Mouse (Mus musculus): Measurements from ENCODE around the gene Nol4l.

Nol4l gene

DNA sequence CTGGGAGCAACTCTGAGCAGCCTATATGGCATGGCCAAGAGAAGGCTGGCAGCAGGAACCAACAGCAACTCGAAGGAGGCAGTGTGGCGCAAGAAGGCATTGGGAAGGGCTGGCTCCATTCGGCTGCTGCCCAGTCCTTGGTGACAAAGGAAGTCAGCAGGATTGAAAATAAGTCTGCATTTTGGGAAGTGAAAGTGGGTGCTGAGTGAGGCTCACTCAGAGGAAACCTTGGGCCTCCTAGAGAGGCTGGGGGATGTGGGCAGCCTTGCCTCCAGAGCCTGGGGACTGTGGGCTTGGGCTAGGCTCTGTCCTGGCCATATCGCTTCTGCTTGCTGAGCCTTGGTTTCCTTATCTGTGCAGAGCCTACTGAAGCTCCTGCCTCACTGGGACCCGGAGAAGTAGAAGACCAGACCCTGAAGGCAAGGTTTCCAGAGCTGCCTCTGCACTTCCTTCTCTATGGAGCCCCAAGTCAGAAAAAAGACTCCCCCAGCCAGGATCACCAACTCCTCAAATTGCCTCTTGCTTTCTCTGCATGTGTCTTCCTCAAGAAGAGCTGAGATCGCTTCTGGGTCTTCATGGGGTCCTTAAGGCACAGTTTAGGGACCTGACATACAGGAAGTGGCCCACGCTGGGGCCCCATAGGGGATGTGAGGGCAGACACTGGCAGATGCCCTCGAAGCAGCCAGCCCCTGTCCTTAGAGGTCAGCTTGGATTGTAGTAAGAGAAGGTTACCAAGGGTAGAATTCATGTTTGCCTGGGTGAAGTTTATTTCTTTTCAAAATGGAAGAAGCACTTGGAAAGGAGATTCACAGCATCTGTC, 14.3 kb upstream of the Nol4l start:
- no peak for DNase-seq (ENCODE audit: low spot score)

DNA sequence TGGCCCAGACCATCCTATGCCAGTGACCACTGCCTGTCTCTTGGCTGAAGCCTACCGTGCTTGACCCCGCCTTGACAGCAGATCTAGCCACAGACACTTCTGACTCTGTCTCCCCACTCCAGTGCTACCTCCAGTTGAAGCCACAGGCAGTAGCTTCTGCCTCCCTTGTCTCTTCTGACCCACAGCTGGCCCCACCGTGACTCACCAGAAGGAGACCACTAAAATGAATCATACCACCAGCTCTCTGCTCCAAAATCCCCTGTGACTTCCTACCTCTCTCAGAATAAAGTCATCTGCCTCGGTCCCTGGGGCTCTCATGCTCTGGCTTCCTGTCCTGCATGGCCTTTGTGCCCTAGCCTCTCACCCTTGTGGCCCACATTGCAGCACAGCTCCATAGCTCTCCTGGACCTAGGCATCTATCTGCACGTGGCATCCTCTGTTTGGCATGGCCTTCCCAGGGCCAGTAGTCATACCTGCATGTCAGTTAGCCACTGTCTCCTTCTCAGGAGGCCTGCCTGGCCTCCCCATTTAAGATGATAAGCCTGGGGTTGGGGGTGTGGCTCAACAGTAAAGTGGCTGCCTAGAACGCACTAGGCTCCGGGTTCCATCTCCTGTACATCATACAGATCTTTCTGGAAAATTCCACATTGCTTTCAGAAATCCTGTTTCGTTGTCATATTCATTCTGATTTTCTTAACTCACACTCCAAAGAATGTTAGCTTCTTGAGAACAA, 13.3 kb upstream of the Nol4l start:
- no peak for DNase-seq (ENCODE audit: low spot score)

DNA sequence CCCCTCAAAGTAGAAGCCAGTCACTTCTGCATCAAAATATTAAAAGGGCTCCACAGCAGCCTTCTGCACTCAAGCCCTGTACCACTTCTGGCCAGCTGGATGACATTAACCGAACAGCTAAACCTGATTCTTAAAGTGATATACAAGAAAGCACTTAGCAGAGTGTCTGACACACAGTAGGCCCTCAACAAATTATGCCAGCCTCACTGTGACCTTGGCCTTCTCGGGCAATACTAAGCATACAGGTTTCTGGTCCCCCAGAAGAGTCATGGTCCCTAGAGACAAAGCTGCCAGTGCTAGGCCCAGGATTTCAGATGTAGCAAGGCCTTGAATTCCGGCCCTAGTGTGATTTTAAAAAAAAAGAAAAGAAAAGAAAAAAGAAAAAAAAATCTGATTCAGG, 9.1 kb upstream of the Nol4l start:
- no peak for DNase-seq (ENCODE audit: low spot score)

DNA sequence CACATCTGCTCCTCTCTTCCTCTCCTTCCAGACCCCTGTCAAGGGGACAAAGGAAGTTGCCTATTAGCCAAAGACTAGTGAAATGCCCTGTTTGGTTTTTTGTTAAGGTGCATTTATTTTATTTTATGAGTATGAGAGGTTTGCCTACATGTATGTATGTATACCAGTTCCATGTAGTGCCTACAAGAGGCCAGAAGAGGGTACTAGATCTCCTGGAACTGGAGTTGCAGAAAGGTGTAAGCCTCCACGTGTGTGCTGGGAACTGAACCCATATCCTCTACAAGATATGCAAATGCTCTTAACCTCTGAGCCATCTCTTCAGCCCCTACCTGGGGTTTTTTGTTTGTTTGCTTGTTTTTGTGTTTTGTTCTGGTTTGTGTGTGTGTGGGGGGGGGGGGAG, 4.2 kb upstream of the Nol4l start:
- no peak for DNase-seq (ENCODE audit: low spot score)

DNA sequence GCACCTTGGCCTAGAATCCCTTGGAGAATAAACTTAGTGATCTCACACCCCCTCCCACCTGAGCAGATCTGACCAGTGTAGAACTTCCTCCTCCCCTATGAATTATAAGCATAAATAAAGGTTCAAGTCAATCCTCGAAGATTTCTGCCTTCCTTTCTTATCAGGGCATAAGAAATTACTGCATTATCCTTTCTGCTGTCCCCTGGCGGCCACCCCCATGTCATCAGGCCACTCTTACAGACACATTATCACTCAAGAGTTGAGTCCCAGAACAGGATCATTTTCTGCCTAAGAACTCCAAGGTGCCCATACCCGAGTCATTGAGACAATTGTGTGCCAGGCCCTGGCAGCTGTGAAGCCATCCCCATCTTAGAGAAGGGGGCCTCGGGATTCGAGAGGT, 1.2 kb upstream of the Nol4l start:
- no peak for DNase-seq (ENCODE audit: low spot score)

DNA sequence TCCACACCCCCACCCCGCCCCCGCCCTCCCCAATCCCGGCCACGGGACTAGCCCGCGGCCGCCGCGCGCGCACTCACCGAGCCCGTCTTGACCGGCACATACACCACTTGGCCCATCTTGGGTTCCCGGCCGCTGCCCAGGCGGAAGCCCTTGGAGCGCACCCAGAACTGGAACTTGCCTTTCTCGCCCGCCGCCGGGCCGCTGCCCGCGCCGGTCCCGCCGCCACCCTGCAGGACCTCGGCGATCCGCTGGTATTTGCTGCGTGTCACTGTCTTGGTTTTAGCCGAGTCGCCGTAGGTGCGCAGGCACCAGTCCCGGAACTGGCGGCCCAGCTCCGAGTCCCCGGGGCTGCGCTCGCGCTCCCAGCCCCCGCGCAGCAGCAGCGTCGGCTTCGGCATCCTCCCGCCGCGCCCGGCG, 398 bp downstream of the Nol4l start:
- DNase-seq (ENCODE audit: low spot score), result no peak

DNA sequence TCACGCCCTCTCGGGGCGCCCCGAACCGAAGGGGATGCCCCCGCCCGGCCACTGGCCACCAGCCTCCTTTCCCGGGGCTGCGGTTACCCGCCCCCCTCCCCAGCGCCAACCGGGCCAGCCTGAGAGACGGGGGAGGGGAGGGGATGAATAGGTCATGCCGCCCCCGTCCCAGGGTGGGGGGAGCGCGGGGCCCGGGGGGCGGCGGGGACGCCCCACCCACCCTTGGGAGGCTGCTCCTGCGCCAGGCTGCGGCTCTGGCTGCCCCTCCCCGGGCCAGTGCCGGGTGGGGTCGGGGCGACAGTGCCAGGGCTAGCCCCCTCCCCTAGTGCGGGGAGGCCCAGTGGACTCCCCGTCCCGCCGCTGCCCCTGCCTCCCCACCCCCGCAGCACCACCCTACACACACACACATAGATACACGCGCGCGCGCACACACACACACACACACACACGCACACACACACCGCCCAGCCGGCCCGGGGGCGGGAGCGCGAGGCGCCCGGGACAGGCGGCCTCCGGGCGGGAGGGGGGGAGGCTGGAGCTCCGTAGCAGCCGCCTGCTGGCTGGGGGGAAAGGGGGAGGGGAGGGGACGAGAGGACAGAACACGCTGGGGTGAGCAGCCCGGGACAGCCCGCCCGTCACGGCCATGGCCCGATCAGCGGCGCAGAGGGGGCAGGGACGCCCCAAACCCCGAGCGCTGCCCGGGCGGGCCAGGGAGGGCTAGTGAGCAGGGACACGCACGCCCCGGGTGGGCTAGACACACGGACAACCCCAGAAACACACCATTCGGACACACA, 1.0 kb downstream of the Nol4l start:
- DNase-seq (ENCODE audit: low spot score), result no peak

DNA sequence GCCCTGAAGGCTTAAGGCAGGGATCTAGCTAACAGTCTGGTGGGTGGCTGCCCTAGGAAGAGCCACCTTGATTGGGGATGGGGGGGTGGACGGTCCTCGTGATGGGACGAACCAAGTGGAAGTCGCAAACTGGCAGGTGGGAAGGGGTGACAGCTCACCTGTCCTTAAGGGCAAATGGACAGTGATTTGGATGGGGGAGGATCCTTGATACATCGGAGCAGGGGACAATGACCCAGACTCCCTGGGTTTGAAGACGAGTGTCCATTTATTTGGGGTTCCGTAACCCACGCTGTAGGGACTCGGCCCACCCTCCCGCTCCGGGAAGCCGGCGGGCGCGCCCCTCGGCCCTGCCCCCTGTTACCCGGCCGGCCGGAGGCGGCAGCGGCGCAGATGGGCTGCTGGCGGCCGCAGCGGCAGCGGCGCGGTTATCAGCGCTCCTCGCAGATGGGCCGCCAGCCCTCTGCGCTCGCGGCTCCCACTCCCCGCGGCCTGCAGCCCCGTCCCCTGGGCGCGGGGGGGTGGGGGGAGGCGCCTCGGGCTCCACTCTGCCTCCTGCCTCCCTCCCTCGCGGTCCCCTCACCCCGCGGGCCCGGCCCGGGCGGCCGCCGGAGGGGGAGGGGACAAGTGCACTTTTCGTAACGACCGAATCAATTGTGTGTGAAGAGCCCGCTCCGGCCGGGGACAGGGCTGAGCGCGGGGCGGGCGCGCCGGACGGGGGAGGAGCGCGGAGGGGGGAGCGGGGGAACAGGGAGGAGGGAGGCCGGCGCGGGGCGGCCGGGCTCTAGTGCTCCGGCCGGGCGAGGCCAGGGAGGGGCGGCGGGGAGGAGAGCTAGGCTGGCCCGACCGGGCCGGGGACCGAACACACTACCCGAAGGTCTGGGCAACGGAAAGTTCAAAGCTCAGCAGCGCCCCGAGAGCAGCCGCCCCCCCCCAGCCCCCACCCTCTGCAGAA, 1.9 kb downstream of the Nol4l start:
- DNase-seq (ENCODE audit: low spot score), result no peak

DNA sequence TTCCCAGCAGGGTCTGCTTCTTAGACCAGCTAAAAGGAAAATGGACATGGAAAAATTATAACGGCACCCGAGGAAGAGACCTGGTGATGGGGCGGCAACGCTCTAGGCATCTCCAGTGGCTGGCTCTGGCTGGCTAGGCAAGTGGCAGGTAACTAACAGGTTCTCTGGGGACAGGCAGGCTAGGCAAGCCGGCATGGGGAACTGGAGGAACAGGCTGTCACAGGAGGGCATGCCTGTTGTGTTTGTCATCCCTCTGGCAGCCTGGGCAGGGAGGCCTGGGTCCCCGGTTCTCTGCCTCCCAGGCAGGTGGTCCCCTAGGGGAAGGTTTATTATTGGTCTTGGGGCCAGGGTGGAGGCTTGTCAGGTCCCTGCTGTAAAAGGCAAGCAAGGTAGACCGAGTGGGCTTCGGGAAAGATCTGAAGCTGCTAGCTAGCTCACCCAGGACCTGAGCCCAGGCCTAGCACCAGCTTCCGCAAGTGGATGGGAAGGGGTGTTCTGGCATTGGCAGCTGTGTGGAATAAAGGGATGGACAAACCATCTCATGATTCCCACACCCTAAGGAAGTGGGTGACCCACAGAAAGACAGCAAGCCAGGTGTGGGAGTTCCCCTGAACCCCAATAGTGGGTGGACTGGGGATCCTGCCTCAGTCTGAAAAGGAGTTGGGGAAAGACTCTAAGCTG, 2.8 kb downstream of the Nol4l start:
- no peak for DNase-seq (ENCODE audit: low spot score)

DNA sequence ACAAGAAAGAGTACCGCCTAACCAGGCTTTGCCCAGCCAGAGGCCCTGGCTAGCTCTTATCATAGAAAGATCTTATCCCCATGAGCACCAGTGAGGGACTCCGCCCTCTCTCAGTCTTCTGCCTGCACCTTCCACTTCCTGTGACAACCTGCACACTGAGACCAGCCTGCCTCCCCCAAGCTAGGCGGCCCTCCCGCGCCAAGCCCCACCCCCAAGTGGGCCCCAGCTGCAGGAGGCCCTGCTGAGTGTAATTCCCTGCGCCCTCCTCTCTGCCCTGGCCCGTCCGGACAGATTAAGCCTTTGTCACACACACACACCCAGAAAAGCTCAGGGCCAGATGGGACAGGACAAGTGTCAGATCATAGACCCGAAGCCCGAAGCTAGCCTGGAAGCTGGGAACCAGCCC, 3.9 kb downstream of the Nol4l start:
- no peak for DNase-seq (ENCODE audit: low spot score)

DNA sequence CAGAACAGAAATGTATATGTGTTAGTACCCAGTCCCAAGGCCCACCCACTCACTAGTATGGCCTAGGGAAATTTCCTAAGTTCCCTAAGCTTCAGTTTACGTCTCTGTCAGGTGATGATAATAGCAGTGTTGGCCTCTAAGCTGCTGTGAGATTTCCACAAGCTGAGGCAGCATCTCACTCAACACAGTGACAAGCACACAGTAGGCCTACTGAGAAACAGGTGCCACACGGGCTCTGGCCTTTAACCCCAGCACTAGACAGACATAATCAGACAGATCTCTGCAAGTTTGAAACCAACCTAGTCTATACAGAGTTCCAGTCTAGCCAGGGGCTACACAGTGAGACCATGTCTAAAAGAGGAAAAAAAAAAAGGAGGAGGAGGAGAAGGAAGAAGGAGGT, 5.0 kb downstream of the Nol4l start:
- no peak for DNase-seq (ENCODE audit: low spot score)

DNA sequence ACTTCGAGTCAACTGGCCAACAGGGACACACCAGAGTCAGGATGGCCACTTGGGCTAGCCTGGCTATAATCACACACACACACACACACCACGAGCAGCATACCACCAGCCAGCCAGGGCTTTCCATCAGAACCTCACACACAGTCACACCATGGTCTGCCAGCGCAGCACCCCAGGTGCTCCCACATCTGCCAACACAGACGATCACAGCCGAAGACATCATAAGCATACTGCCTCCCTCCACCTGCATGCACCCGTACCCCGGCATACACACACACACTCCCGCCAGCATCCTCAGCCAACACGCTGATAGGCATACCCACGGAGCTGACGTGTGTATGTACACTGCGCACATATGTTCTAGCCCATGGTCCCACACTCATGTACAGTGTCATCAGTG, 6.1 kb downstream of the Nol4l start:
- no peak for DNase-seq (ENCODE audit: low spot score)

DNA sequence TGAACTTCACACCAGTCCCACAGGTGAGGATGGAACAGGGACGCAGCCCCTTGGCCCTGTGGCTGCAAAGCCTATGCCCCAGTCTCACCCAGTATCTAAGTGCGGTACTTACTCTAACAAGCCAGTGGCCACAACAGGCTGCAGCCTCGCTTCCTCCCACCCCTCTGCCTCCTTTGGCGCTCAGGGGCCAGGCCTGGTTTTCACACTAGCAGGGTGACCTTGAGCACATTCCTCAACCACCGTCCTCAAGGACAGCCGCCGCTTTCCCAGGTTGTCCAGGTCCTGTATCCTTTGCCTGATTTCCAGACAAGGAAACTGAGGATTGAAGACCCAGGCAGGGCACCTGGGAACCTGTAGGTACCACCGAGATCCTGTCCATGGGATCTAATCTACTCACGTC, 6.6 kb downstream of the Nol4l start:
- no peak for DNase-seq (ENCODE audit: low spot score)

DNA sequence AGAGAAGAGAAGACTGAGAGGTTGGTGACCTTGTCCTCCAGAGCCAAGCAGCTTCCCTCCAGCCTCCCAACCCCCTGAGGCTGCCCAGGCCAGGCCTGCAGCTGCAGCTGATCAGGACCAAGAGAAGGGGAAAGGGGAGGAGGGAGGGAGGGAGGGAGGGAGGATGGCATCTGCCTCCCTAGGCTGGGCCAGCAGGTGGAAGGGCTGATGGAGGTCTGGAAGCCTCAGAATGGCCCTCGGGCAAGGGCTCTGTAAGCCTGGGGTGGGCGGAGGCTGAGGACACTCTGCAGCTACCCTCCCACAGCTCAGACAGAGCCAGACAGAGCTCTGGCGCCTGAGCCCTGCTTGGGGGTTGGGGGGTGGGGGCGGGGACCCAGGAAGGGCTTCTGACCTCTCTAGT, 7.5 kb downstream of the Nol4l start:
- DNase-seq (ENCODE audit: low spot score), result no peak

DNA sequence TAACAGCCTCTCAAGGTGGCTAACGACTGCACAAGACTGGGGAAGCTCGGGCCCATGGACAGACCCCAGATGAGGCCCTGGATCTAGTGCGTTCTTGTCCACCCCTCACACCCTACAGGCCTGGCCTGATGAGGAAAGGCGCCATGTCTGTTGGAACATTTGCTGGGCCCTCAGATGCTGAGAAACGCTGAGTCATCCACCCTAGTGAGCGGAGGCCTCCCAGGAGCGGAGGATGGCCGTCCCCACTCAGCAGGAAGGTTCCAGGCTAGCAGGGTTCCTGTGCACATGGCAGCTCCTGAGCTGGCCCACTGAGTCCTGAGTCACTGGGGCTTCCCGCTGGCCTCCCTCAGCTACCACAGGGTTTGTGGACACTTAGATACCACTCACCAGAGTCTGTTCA, 9.7 kb downstream of the Nol4l start:
- no peak for DNase-seq (ENCODE audit: low spot score)

DNA sequence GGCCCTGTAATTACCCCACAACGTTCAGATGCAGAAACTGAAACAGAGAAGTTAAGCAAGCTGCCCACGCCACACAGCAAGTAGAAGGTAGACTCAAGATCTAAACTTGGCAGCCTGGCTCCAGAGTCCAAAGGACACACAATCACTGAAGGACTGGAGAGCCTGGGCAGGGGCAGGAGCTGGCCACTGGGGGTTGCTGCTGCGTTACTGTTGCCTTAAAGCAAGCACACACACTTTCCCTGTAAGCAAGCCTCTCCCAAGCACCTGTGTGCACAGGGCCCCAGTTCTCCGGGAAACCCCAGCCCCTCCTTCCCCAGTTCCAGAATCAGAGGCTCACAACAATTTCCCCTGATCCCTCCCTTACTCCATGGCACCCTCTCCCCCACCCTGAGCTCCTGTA, 12.8 kb downstream of the Nol4l start:
- no peak for DNase-seq (ENCODE audit: low spot score)

DNA sequence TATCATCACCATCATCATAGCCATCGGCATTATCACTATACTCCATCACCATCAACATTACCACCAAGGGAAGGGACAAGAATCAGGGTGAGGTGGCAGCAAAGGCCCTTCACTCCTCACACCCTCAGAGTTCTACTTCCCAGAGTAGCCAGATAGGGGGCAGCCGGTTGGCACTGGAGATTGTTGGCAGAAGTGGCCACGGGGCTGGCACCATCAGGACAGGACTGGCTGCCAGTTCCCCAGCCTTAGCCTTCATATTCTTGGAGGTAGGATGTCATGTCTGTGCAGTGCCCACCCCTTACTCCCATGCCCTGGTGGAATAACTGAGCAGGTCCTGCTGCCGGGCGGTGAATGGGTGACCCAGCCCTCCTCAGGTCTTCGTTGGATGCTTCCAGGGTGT, 14.2 kb downstream of the Nol4l start:
- no peak for DNase-seq (ENCODE audit: low spot score)

DNA sequence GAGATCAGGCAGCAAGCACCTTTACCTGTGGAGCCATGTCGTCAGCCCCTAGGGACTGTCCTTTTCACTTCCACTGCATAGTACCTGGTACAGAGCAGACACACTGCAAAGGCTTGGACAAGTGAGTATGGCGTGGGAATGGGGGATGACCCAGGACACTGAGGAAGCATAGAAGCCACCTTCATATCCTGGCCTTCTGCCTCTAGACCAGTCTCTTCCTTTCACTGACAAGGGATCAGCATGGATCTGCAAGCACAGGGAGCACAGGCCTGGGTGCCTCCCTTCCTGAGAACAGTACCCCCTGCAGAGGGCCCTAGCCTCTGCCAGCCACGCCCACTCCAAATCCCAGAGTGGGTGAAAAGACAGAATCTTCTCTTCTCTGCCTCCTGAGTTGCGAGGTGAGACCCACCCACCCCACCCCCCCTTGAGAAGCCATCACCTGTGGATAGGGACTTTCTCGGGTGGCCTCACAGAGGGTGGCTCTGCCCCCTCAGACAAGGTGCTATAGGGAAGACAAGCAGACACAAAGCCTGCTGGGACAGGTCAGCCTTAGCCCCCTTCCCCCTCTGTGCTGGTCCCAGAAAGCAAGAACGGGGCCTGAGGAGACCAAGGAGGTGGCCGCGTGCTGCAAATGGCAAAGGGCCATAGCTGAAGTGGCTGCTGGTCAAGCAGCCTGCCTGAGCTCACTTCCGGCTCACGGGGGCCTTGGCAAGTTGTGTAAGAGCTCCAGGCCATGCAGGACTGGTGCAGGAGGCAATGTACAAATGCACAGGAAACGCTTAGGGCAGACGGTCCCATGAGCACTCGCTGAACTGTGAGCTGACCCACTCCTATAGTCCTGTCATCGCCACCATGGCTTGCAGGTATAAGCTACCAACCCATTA, 15.0 kb downstream of the Nol4l start:
- DNase-seq (ENCODE audit: low spot score), result no peak

DNA sequence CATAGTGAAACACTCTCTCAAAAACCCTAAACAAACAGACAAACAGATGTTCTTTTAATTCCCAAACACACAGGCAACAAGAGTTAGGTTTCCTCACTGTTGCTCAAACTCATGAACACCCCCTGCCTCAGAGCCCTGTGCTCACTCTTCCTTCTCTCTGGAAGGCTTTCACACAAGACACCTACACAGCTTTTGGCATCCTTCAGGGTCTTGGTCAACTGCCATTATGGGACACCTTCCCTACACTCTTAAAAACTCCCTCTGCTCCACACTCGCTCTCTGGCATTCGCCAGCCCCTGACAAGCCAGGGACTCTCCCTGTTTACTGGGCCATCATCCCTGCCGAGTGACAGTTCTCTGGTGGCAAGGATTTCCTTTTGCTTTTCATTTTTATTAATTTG, 15.8 kb downstream of the Nol4l start:
- DNase-seq (ENCODE audit: low spot score), result no peak
